Mouse (Mus musculus): Measurements from ENCODE around the gene Gm49320. TPM values are rescaled to one million over a fixed set of nuclear protein-coding genes. Genes with fewer than 3 reads are reported as not detected.

Gm49320 gene
- polyA plus RNA-seq, 1 experiment, result 0.64 TPM

- Histone ChIP-seq H3K4me3 (ENCODE audit: control insufficient read depth, low read depth, low read length) (peak overlapping the region; percentile 63), H3K27ac (ENCODE audit: control insufficient read depth, insufficient read depth, low read depth, low read length) (peak overlapping the region; percentile 76), H3K27me3 (ENCODE audit: control insufficient read depth, insufficient read depth, low read length) (0 out of 2 replicates have a peak, but pooled peaks cover 2% of the 10 kb centered on the region), H3K4me1 (ENCODE audit: control insufficient read depth, insufficient read depth, low read length) (peaks cover 37% of the 10 kb centered on the region), H3K36me3 (ENCODE audit: control insufficient read depth, insufficient read depth, low read length) (no peaks in the 10 kb centered on the region)
- no peak for TF ChIP-seq CTCF (IDR thresholded peaks at IDR 0.05; ENCODE audit: control insufficient read depth, insufficient read depth, insufficient replicate concordance, low read depth, low read length)
- no peak; the same call in 1 of the 2 replicates for TF ChIP-seq POLR2A (IDR thresholded peaks at IDR 0.05; ENCODE audit: control insufficient read depth, low read depth, low read length)
Measured at GRCm38 (mm10) chr8:4214006-4214980, 24.4 kb upstream of the Gm49320 start.

- TF ChIP-seq POLR2A (IDR thresholded peaks at IDR 0.05; ENCODE audit: control insufficient read depth, low read depth, low read length) (no peak), CTCF (IDR thresholded peaks at IDR 0.05; ENCODE audit: control insufficient read depth, insufficient read depth, insufficient replicate concordance, low read depth, low read length) (no peak)
Measured at GRCm38 (mm10) chr8:4216296-4216695, 22.4 kb upstream of the Gm49320 start.

GRCm38 (mm10) chr8:4216791-4217621 lies 21.7 kb upstream of the Gm49320 start, which contains the start of gene Prr36:
Gene Prr36 (minus strand): TSS chr8:4217459.
- TF ChIP-seq CTCF (IDR thresholded peaks at IDR 0.05; ENCODE audit: control insufficient read depth, insufficient read depth, insufficient replicate concordance, low read depth, low read length) (no peak), POLR2A (IDR thresholded peaks at IDR 0.05; ENCODE audit: control insufficient read depth, low read depth, low read length) (no peak)
- H3K36me3 ChIP-seq (ENCODE audit: control insufficient read depth, insufficient read depth, low read length), result no peaks in the 10 kb centered on the region
- no peak within 1 kb of the TSS for H3K27ac ChIP-seq (ENCODE audit: control insufficient read depth, insufficient read depth, low read depth, low read length)
- H3K4me1 ChIP-seq (ENCODE audit: control insufficient read depth, insufficient read depth, low read length), result peaks cover 37% of the 10 kb centered on the region
- 0 out of 2 replicates have a peak, but pooled peaks cover 2% of the 10 kb centered on the region for H3K27me3 ChIP-seq (ENCODE audit: control insufficient read depth, insufficient read depth, low read length)
- peak within 1 kb of the TSS; percentile 4; the same call in 1 of the 2 replicates for H3K4me3 ChIP-seq (ENCODE audit: control insufficient read depth, low read depth, low read length)

More at GRCm38 (mm10) chr8:4216296-4216695, 22.4 kb upstream of the Gm49320 start:
- Histone ChIP-seq H3K4me3 (ENCODE audit: control insufficient read depth, low read depth, low read length) (peak overlapping the region; percentile 4; the same call in 1 of the 2 replicates), H3K27ac (ENCODE audit: control insufficient read depth, insufficient read depth, low read depth, low read length) (no peak overlapping the region), H3K4me1 (ENCODE audit: control insufficient read depth, insufficient read depth, low read length) (peaks cover 37% of the 10 kb centered on the region), H3K36me3 (ENCODE audit: control insufficient read depth, insufficient read depth, low read length) (no peaks in the 10 kb centered on the region), H3K27me3 (ENCODE audit: control insufficient read depth, insufficient read depth, low read length) (0 out of 2 replicates have a peak, but pooled peaks cover 2% of the 10 kb centered on the region)

- no peaks in the 10 kb centered on the region for H3K36me3 ChIP-seq (ENCODE audit: control insufficient read depth, insufficient read depth, low read length)
- no peak overlapping the region for H3K4me3 ChIP-seq (ENCODE audit: control insufficient read depth, low read depth, low read length)
- 0 out of 2 replicates have a peak, but pooled peaks cover 2% of the 10 kb centered on the region for H3K27me3 ChIP-seq (ENCODE audit: control insufficient read depth, insufficient read depth, low read length)
- H3K27ac ChIP-seq (ENCODE audit: control insufficient read depth, insufficient read depth, low read depth, low read length), result no peak overlapping the region
- peaks cover 19% of the 10 kb centered on the region for H3K4me1 ChIP-seq (ENCODE audit: control insufficient read depth, insufficient read depth, low read length)
- TF ChIP-seq POLR2A (IDR thresholded peaks at IDR 0.05; ENCODE audit: control insufficient read depth, low read depth, low read length), result no peak
- TF ChIP-seq CTCF (IDR thresholded peaks at IDR 0.05; ENCODE audit: control insufficient read depth, insufficient read depth, insufficient replicate concordance, low read depth, low read length), result no peak
Measured at GRCm38 (mm10) chr8:4219617-4220016, 19.0 kb upstream of the Gm49320 start.

- Histone ChIP-seq H3K27me3 (ENCODE audit: control insufficient read depth, insufficient read depth, low read length) (no peaks in the 10 kb centered on the region), H3K4me1 (ENCODE audit: control insufficient read depth, insufficient read depth, low read length) (peaks cover 15% of the 10 kb centered on the region), H3K27ac (ENCODE audit: control insufficient read depth, insufficient read depth, low read depth, low read length) (no peak overlapping the region), H3K36me3 (ENCODE audit: control insufficient read depth, insufficient read depth, low read length) (no peaks in the 10 kb centered on the region), H3K4me3 (ENCODE audit: control insufficient read depth, low read depth, low read length) (no peak overlapping the region)
- no peak for TF ChIP-seq CTCF (IDR thresholded peaks at IDR 0.05; ENCODE audit: control insufficient read depth, insufficient read depth, insufficient replicate concordance, low read depth, low read length)
- TF ChIP-seq POLR2A (IDR thresholded peaks at IDR 0.05; ENCODE audit: control insufficient read depth, low read depth, low read length), result no peak
Measured at GRCm38 (mm10) chr8:4222059-4222458, 16.6 kb upstream of the Gm49320 start.

GRCm38 (mm10) chr8:4226323-4226722 lies 12.3 kb upstream of the Gm49320 start:
- Histone ChIP-seq H3K27ac (ENCODE audit: control insufficient read depth, insufficient read depth, low read depth, low read length) (no peak overlapping the region), H3K27me3 (ENCODE audit: control insufficient read depth, insufficient read depth, low read length) (no peaks in the 10 kb centered on the region), H3K36me3 (ENCODE audit: control insufficient read depth, insufficient read depth, low read length) (no peaks in the 10 kb centered on the region), H3K4me1 (ENCODE audit: control insufficient read depth, insufficient read depth, low read length) (peaks cover 11% of the 10 kb centered on the region), H3K4me3 (ENCODE audit: control insufficient read depth, low read depth, low read length) (no peak overlapping the region; the same call in 1 of the 2 replicates)
- TF ChIP-seq POLR2A (IDR thresholded peaks at IDR 0.05; ENCODE audit: control insufficient read depth, low read depth, low read length) (no peak), CTCF (IDR thresholded peaks at IDR 0.05; ENCODE audit: control insufficient read depth, insufficient read depth, insufficient replicate concordance, low read depth, low read length) (0 out of 2 replicates have a peak, but pooled peaks have one; percentile 3)

Measured in testis, adult 2 months (tissue).